Mouse (Mus musculus) c-Kit-positive CD71-positive TER-119-positive erythroid progenitor cells, embryonic 14.5 days (primary cell): Measurements from ENCODE around the gene Irak2.
A peak's percentile ranks its signal among the peaks of the same experiment; 100 is the strongest.
"Not testable (repeated sequence)": the region's sequence is repeated elsewhere in the genome, so short reads cannot be mapped to it uniquely, and the experiment has no call there.

Source experiments
- DNase-seq: peaks from one replicate; pipeline ENCODE4 v3.0.0-alpha.2; 2013; ENCODE audit warnings: low spot score

The Irak2 gene

DNA sequence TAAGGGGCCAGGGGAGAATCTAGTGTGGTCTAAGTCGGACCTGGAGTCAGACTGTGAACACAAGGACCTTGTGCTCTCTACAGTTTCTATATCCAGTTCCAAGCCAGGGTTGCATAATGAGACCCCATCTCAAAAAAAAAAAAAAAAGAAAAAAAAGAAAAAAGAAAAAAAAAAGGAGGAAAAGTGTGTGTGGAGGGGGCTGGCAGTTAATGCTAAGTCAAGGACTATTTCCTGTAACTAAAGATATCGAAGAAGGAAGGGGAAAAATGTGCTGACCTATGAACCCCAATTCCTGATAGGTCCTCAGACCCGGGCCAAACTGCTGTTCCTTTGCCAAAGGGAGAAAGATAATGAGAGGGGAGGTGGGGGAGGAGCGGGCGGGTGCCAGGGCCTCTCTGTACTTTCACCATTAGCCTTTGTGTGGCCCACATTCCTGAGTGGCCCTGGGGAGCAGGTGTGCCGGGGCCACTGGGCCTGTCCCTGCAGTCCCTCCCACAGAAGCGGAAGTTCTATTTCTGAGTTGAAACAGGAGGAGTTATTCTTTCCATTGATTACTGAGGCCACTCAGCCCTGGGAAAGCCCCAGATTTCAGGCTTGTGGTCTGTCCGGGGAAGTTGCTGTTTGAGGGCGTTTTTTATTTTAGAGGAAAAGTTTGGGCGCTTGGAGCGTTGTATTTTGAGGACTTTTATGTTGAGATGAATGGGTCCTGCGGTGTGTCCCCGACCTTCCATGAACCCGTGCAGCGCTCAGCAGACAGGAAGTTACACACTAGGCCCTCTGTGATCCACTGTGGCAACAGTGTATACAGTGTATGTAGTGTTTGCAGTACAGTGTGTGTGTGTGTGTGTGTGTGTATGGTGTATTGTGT, 30.3 kb downstream of the Irak2 start:
- DNase-seq, result no peak

DNA sequence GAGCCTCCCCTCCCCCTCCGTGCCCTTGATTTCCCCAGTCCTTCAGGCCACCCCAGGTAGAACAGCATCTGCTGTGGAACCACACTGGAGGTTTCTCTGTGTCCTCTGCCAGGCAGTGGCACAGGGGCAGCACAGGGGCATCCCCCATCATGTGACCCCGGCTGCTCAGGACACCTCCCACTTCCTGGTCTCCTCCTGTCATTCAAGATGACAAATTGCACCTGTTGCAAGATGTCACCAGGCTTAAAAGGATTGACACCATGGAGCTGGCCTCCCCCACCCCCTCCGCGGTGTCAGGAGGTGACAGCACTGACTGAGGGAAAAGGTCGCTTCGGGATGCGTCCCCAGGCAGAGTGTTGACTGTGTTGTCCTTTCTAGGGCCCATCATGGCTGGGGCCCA, 31.6 kb downstream of the Irak2 start:
- no peak for DNase-seq

DNA sequence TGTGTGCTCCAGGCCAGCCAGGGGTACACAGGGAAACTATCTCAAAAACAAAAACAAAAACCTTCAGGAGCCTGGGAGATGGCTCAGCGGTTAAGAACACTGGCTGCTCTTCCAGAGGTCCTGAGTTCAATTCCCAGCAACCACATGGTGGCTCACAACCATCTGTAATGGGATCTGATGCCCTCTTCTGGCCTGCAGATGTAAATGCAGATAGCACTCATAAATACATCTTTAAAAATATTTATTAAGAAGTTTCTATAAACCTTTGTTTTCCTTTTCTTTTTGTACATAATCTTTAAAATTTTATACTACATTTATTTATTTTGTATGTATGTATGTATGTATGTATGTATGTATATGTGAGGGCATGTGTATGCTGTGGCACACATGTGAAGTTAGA, 33.8 kb downstream of the Irak2 start:
- DNase-seq, result not testable (repeated sequence)

DNA sequence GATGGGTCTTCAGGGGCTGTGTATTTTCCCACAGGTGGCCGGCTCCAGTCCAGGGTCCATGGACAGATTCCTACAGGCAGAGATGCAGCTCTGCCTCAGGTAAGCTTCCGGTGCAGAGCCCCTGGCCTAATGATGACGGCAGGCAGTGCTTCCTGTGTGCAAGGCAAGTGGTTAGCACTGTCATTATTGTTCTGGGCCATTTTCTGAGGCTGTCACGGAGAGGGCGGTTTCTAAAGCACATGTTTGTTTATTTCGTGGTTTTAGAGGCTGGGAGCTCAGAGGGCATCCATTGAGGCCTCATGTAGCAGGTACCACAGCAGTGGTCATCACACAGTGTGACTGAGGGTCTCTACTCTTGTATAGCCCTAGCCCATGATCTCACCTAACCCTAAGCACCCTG, 34.7 kb downstream of the Irak2 start:
- no peak for DNase-seq

DNA sequence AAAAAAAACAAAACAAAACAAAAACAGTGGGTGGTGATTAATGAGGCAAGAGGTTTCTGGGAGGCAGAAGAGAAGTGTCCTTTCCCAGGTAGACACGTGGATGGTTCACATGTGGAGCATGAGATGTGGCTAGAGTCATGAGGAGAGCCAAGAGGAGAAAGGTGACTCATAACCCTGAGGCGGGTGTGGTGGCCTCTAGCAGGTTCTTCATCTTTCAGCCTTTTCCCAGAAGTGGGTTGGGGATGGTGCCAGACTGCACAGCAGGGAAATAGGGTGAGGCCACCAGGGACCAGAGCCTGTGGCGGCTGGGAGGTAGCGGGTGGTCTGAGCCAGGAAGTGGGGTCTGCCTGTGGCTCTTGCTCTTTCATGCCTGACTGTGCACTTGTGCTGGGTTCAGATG, 37.0 kb downstream of the Irak2 start:
- DNase-seq, result no peak

DNA sequence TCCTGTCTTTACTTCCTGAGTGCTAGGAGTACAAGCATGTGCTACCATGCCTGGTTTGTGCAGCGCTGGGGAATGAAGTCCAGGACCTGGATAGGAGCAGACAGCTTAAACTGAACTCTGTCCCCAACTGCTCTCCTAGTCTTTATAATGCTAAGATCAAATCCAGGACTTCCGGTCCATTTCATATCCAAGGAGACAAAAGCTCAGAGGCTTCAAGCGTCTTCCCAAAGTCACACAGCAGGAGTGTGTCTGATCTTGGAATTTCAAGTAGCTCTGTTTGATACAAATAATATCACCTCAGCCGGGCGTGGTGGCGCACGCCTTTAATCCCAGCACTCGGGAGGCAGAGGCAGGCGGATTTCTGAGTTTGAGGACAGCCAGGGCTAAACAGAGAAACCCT, 37.7 kb downstream of the Irak2 start:
- no peak for DNase-seq

DNA sequence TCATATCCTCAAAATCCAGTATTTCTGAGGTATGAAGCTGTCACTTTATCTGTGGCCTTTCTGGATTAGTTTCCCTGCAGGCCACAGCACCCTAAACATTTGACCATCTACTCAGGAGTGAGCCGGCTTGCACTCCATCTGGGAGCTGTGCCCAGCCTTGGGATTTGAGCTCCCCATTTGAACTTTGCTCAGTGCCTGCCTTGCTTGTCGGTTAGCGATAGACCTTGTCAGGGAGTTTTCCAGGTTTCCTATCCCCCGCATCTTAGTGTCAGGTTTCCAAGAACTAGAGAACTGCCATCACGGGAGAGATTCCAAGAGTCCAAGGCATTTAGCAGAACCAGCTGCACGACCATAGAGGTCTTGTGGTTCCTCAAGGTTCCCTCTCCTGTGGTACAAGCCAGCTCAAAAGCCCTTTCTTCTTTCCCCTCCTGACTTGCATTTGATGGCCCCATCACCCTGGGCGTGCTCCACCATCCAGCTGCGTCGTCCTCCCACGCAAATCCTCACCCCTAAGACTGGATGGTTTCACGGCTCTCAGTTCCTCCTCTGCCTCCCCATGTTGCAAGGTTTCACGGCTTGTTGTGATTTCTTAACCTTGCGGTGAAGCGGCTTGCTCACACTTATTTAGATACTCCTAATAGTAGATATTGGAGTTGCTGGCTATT, 38.9 kb downstream of the Irak2 start:
- DNase-seq, result no peak

DNA sequence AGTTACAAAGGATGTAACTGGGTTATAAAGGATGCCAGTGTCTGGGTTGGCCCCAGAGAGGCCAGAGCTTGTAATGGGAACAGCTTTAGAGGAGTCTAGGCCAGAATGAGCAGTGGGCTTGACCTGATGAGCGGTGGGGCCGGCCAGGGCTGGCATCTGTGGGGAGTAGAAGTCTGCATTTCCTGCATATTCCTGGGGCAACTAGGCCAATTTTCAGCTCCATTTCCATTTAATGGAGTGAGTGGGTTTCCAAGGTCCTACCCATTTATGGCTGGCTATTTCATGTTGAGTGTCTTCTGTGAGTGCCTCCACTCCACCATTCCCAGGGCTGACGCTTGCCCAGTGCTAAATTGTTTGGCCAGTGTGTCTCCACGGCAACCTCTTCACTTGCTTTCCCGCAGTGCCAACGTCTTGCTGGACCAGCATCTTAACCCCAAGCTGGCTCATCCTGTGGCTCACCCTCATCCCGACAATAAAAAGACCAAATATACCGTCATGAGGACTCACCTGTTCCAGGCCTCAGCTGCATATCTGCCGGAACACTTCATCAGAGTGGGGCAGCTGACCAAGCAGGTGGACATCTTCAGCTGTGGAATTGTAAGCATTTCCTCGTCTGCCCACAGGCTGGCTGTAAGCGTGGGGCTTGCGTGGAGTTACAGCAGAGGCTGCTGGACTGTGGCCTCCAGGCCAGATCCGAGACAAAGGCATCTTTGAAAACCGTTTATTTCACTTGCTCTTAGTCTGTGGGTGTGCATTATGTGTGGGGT, 40.2 kb downstream of the Irak2 start:
- DNase-seq, result no peak

DNA sequence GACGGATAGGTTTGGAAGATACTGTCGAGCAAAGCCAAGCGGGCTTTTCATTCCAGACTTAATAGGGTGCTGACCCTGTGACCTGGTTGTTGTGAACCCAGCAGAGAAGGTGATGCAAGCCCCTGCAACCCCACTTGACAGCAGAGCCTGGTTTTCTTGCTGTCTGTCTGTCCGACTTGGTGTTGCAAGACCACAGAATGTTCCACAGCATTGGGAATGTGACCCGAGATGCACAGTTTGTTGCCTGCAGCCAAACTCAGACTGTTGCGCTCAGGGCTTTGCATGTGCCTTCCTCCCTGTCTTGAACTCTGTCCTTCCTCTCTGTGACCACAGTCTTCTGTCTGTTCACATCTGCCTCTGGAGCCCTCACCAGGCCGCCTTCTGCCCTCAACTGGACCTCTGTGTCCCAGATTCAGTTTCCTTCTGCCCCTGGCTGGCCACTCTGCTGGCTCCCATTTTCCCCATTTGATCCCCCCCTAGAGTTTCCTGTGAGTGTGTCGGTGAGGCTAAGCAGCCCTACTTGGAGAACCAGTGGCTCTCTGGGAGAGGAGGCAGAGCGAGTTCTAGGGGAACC, 41.8 kb downstream of the Irak2 start:
- no peak for DNase-seq

DNA sequence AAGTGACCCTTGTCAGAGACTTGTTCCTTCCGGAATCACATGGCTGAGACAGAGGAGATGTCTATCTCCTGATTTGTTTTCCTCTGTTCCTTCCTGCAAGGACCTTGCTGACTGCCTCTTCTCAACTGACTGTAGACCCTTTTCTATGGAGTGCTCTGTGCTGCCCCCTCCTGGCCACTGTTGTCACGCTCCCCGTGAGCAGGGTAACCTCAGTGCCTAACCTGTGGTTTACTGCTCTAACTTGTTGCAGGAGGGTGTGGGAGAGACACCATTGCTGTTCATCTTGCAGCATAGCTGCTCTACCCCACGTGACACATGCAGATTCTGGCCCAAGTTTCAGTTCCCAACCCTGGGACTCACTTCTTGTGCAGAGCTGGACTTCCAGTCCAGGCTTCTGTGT, 43.0 kb downstream of the Irak2 start:
- peak; percentile 77 for DNase-seq

DNA sequence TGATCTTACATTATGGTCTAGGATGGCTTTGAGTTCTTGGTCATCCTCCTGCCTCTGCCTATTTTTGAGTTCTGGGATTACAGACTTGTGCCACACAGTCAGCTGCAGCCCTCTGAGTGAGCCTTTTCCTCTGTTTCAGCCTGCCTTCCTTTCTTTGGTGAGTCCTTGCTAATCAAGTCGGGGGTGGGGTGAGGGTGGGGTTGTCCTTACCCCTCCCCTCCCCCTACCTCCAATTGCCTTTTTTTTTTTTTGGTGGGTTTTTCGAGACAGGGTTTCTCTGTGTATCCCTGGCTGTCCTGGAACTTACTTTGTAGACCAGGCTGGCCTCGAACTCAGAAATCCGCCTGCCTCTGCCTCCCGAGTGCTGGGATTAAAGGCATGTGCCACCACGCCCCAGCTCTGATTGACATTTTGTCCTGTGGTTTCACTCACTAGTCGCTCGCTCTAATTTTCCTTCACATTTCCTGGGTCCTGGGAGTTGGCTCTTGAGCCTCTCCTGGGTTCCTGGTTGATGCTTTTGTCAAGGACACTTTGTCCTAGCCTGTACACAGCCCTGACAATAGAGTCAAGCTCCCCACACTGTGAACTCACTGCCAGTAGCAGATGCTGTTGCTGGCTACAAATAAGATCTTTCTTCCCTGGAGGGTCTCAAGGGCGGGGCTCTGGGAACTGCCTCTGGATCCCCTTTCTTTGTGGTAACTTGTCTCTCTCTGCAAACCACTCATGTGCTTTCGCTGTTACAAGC, 45.0 kb downstream of the Irak2 start:
- DNase-seq, result no peak

DNA sequence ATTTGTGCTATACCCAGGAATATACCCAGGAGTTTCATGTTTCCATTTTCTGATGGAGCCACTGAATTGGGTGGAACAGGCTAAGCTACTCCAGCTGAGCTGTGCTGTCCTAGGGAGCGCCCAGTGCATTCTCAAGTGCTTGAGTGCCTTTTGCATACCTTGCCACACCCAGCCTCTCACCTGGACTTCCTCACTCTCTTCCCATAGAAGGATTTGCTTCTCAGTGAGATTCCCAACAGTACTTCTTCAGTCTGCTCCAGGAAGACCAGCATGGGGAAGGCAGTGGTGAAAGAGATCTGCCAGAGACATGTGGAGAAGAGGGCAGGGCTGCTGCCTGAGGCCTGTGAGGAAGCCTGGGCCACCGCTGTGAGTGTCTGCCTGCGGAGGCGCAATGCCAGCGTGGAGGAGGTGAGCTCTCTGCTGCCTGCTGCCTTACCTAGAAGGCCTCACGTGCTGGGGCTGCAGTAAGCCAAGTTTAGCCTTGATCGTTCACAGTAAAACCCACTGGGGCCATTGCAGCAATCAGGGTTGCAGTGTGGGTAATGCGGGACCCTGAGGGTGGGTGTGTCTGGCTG, 48.4 kb downstream of the Irak2 start:
- no peak for DNase-seq

DNA sequence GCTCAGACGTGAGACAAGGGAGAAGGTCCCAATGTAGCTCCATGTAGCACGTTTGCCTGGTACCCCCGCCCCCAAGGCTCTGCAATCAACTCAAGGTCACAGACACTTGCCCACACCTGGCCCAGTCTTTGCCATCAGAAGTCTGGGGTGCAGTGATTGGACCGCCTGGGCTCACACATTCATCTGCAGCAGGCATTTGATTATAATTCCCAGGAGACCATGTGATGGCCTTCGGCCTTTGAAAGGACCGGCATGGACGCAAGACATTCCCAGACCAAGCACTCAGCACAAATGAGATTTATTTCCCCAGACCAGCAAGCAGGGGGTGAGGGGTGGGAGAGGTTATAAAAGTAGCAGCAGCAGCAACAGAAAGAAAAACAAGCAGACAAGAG, 51.7 kb downstream of the Irak2 start:
- DNase-seq, result no peak

DNA sequence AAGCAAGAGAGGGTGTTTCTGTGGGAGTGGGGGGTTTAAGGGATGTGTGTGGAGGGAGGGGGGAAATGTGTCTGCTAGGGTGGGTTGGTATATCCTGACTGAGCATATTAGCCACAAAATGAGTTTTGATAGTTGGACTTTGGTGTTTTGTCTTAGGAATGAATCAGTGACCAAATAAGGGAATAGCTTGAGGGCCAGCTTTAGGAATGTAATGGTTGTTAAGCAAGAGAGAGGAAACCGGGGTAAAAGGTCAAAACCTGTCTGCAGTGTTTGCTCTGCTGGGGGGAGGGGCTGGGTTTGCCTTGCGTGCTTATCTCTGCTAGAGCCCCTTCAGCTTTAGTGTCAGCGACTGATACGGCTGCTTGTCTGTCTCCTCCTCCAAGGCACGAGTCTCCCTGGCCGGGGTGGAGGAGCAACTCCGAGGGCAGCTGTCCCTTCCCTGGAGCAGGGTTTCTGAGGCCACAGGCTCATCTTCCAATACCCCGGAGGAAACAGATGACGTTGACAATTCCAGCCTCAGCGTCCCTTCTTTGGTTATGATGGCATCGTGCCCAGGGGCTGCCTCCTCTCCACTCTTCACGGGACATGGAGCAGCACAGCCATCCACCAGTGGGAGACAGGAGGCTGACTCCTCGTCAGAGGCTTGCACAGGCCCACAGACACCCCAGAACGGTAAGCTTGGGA, 52.3 kb downstream of the Irak2 start:
- peak; percentile 87 for DNase-seq

DNA sequence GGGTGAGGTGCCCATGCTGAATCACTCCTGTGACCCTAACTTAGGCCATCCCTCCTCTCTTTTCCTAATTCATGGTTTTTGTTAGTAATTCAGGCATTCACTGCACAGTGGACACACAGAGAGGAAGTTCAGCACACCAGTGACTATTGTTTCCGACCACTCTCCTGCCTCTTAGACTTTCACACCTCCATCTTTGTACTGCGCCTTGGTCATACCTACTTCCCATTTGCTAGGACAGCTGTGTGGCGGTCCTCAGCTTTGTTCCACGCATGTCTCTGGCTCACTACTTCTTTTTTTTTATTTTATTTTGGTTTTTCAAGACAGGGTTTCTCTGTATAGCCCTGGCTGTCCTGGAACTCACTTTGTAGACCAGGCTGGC, 52.8 kb downstream of the Irak2 start:
- no peak for DNase-seq

DNA sequence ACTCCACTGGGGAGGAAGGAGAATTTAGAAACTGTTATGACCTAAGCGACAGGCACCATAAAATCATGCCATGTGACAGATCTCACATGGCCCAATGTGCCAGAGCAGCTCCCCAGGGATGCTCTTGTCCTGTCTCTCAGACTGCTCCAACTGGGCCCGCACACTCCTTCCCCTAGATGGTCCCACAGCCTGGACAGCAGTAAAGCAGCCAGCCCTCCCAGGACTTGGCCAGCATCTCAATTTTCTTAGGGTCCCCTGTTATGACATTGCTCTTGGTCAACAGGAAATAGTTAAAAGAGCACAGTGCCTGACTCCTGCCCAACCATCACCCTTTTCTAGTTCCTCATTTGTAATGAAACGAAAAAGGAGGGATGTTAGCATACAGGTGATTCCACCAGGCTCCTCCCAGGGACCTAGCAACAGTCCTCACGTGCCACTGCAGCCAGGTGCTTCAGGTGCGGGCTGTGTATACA, 54.4 kb downstream of the Irak2 start:
- no peak for DNase-seq

DNA sequence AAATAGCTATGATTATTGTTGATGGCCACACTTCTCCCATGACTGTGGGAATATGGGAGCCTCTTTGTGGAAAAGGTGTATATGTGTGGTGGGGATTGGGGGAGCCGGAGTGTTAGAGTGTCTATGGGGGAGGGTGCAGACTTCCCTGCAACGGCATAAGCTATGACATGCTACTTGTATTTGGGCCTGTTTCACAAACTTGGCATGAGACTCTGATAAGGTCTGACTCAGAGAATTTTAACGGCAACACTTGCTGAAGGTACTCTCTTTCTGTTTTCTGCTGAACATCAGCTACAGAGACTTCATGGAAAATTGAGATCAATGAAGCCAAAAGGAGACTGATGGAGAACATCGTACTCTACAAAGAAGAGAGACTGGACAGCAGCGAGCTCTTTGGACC, 55.1 kb downstream of the Irak2 start:
- DNase-seq, result no peak

DNA sequence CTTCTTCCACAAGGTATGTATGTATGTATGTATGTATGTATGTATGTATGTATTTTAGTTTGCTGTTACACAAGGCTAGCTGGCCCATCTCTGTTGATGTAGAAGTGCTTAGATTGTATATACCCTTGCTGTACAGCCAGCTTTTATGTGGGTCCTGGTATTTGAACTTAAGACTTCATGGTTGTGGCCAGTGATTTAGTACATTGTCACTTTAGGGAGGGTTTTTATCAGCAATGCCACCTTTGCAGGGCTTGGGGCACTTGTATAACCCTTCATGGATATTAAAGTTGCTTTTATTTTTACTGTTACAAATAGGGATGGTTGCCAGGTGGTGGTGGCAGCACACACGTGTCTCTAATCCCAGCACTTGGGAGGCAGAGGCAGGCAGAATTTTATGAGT, 56.9 kb downstream of the Irak2 start:
- DNase-seq, result peak; percentile 36

DNA sequence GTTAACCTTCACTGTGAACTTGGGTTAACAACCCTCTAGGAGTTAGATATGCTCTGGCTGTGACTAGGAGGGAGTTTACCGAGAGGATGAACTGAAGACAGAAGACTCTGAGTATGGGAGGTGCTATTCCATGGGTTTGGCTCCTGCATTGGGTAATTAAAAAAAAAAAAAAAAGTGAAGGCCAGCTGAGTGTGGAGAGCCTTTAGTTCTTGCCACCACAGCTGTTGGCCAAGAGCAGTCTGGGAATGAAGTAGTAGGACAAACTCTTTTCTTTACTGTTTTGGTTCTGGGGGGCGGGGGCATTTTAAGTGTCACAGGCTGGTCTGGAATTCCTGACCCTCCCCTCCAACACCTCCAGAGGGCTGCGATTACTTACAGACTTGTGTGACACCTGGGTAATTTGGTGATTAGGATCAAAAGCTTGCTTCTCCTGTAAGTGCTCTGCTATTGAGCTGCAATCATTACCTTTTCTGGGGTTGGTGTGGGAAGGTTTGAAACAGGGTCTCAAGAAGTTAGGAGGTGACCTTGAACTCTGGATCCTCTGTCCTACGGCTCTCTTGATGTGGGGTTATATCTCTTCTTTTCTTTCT, 57.6 kb downstream of the Irak2 start:
- no peak for DNase-seq

DNA sequence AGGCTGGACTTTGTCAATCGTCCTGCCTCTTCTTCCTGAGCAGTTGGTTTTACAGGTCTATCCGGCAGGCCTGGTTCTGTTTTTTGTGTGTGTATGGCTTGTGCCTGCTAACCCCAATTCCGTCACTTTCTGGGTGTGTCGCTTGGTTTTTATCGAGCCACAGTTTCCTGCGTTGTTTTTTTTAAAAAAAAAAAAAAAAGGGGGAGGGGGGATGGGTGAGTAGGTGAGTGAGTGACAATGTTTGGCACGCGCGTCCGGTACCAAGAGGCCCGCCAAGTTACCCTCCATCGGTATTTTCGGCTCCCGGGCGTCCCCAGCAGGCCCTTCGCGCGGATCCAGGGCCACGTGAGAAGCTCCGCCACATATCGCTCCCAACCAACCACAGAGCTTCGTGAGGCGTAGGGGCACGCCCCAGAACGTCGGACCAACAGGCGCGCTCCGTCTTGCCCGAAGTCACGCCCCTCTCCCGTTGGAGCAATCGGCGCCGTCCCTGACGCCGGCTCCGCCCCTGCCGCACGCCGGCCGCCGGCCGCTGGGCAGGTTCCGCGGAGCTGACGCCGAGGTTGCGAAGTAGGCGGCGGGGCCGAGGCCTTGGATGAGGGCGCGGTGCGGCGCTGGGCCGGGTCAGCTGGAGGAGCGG, 58.4 kb downstream of the Irak2 start, which contains the start of gene Tatdn2:
Gene Tatdn2 (plus strand): TSS at position 469 of the 640 bp plus-strand sequence.
- peak; percentile 94 for DNase-seq
